Mouse (Mus musculus) limb, embryonic 10.5 days (tissue): ENCODE results near the gene Dennd2a. TPM values are rescaled to one million over a fixed set of nuclear protein-coding genes. Genes with fewer than 3 reads are reported as not detected.

Experiments used
- DNase-seq: peaks from one replicate; pipeline ENCODE4 v3.0.0-alpha.2; 2017; ENCODE audit warnings: low spot score
- H3K27ac ChIP-seq: fragments of 300-500 bp; sonication (generic); 2 replicates; pipeline ENCODE4 v1.5.1; 2016; ENCODE audit warnings: mild to moderate bottlenecking
- H3K27me3 ChIP-seq: fragments of 300-500 bp; sonication (generic); 2 replicates; pipeline ENCODE4 v1.6.1; 2016; ENCODE audit warnings: low read depth, mild to moderate bottlenecking; ENCODE audit not compliant: poor library complexity, severe bottlenecking
- H3K36me3 ChIP-seq: fragments of 300-500 bp; sonication (generic); 2 replicates; pipeline ENCODE4 v1.6.1; 2016; ENCODE audit warnings: mild to moderate bottlenecking, moderate library complexity
- H3K4me1 ChIP-seq: fragments of 300-500 bp; sonication (generic); 2 replicates; pipeline ENCODE4 v1.6.1; 2016
- H3K4me3 ChIP-seq: fragments of 300-500 bp; sonication (generic); 2 replicates; pipeline ENCODE4 v1.5.1; 2016; ENCODE audit warnings: mild to moderate bottlenecking, moderate library complexity
- H3K9me3 ChIP-seq: fragments of 300-500 bp; sonication (generic); replicated peaks from 2 replicates; pipeline ENCODE4 v1.6.1; 2016; ENCODE audit warnings: mild to moderate bottlenecking
- WGBS: fragments of 180-500 bp; shearing (Covaris S2); methylation state at CpG from one replicate; pipeline ENCODE4 v1.1.7; 2016; 5-methylcytosine and 5-hydroxymethylcytosine counted together
- polyA plus RNA-seq: library from polyadenylated mRNA; unstranded; fragments of >200 nt; fragmentation: Nextera tagmentation; extraction: Ambion mirVana; gene quantifications from 2 replicates; pipeline ENCODE4 v1.2.1, GENCODE M21; 2016

Dennd2a gene
- polyA plus RNA-seq, 1 experiment from 2014 or later = 40.7 TPM

- no peaks in the 10 kb centered on the region for H3K27me3 ChIP-seq
- peaks cover 37% of the 10 kb centered on the region for H3K36me3 ChIP-seq
- H3K9me3 ChIP-seq = no peaks in the 10 kb centered on the region
- H3K4me1 ChIP-seq = peaks cover 31% of the 10 kb centered on the region
- H3K4me3 ChIP-seq = no peak overlapping the region
- H3K27ac ChIP-seq = no peak overlapping the region
- WGBS = 84% methylated on average over 7 of the region's 7 CpGs
- no peak for DNase-seq
Observed at GRCm38 (mm10) chr6:39527337-39527784, 30.3 kb downstream of the Dennd2a start.

GRCm38 (mm10) chr6:39526797-39527196, 30.9 kb downstream of the Dennd2a start:
- peaks cover 31% of the 10 kb centered on the region for H3K4me1 ChIP-seq
- no peak overlapping the region for H3K27ac ChIP-seq
- H3K4me3 ChIP-seq = no peak overlapping the region
- H3K27me3 ChIP-seq = no peaks in the 10 kb centered on the region
- no peaks in the 10 kb centered on the region for H3K9me3 ChIP-seq
- no peak for DNase-seq
- H3K36me3 ChIP-seq = peaks cover 42% of the 10 kb centered on the region
- 79% methylated on average over 10 of the region's 10 CpGs for WGBS

- Histone ChIP-seq H3K9me3 (no peaks in the 10 kb centered on the region), H3K4me3 (no peak overlapping the region), H3K4me1 (peaks cover 9% of the 10 kb centered on the region; the same call in 1 of the 2 replicates), H3K27me3 (no peaks in the 10 kb centered on the region), H3K27ac (no peak overlapping the region), H3K36me3 (peaks cover 79% of the 10 kb centered on the region)
- DNase-seq = no peak
- WGBS = 93% methylated on average over 13 of the region's 13 CpGs
Observed at GRCm38 (mm10) chr6:39523161-39523560, 34.5 kb downstream of the Dennd2a start.

GRCm38 (mm10) chr6:39522425-39522824, 35.2 kb downstream of the Dennd2a start:
- Histone ChIP-seq H3K36me3 (peaks cover 86% of the 10 kb centered on the region), H3K4me1 (peaks cover 5% of the 10 kb centered on the region; the same call in 1 of the 2 replicates), H3K27me3 (no peaks in the 10 kb centered on the region), H3K4me3 (no peak overlapping the region), H3K27ac (no peak overlapping the region), H3K9me3 (no peaks in the 10 kb centered on the region)
- DNase-seq = no peak
- WGBS = 84% methylated on average over 5 of the region's 5 CpGs

GRCm38 (mm10) chr6:39515739-39516131, 41.9 kb downstream of the Dennd2a start:
- Histone ChIP-seq H3K4me1 (peaks cover 25% of the 10 kb centered on the region), H3K27me3 (no peaks in the 10 kb centered on the region), H3K4me3 (no peak overlapping the region), H3K9me3 (no peaks in the 10 kb centered on the region), H3K27ac (peak overlapping the region; percentile 76), H3K36me3 (peaks cover 57% of the 10 kb centered on the region)
- no peak for DNase-seq
- whole genome bisulfite sequencing = 53% methylated on average over 6 of the region's 6 CpGs

GRCm38 (mm10) chr6:39515040-39515738, 42.5 kb downstream of the Dennd2a start:
- Histone ChIP-seq H3K27me3 (no peaks in the 10 kb centered on the region), H3K4me1 (peaks cover 25% of the 10 kb centered on the region), H3K27ac (peak overlapping the region; percentile 76; the same call in 1 of the 2 replicates), H3K9me3 (no peaks in the 10 kb centered on the region), H3K36me3 (peaks cover 52% of the 10 kb centered on the region), H3K4me3 (no peak overlapping the region)
- DNase-seq = no peak
- 65% methylated on average over 11 of the region's 11 CpGs for WGBS

GRCm38 (mm10) chr6:39503476-39503875, 54.2 kb downstream of the Dennd2a start:
- peaks cover 91% of the 10 kb centered on the region for H3K36me3 ChIP-seq
- H3K27me3 ChIP-seq = no peaks in the 10 kb centered on the region
- 0 out of 2 replicates have a peak overlapping the region, but pooled peaks have one; percentile 33 for H3K27ac ChIP-seq
- no peak overlapping the region for H3K4me3 ChIP-seq
- WGBS = 45% methylated on average over 7 of the region's 7 CpGs
- peaks cover 24% of the 10 kb centered on the region for H3K4me1 ChIP-seq
- DNase-seq = peak; percentile 59
- H3K9me3 ChIP-seq = no peaks in the 10 kb centered on the region

- H3K27ac ChIP-seq = no peak overlapping the region
- H3K9me3 ChIP-seq = no peaks in the 10 kb centered on the region
- WGBS = 95% methylated on average over 4 of the region's 4 CpGs
- H3K4me3 ChIP-seq = no peak overlapping the region
- no peak for DNase-seq
- H3K36me3 ChIP-seq = peaks cover 87% of the 10 kb centered on the region
- H3K27me3 ChIP-seq = no peaks in the 10 kb centered on the region
- H3K4me1 ChIP-seq = peaks cover under 1% of the 10 kb centered on the region; the same call in 1 of the 2 replicates
Observed at GRCm38 (mm10) chr6:39497165-39497564, 60.5 kb downstream of the Dennd2a start.

- no peaks in the 10 kb centered on the region for H3K27me3 ChIP-seq
- 90% methylated on average over 12 of the region's 12 CpGs for WGBS
- H3K36me3 ChIP-seq = peaks cover 93% of the 10 kb centered on the region
- DNase-seq = no peak
- H3K4me1 ChIP-seq = peaks cover 7% of the 10 kb centered on the region
- no peak overlapping the region for H3K4me3 ChIP-seq
- no peaks in the 10 kb centered on the region for H3K9me3 ChIP-seq
- H3K27ac ChIP-seq = no peak overlapping the region
Observed at GRCm38 (mm10) chr6:39493129-39493714, 64.4 kb downstream of the Dennd2a start.

GRCm38 (mm10) chr6:39492161-39492560, 65.5 kb downstream of the Dennd2a start:
- H3K27ac ChIP-seq = no peak overlapping the region
- peaks cover 7% of the 10 kb centered on the region for H3K4me1 ChIP-seq
- no peaks in the 10 kb centered on the region for H3K27me3 ChIP-seq
- no peak for DNase-seq
- no peak overlapping the region for H3K4me3 ChIP-seq
- WGBS = 93% methylated on average over 4 of the region's 4 CpGs
- peaks cover 96% of the 10 kb centered on the region for H3K36me3 ChIP-seq
- no peaks in the 10 kb centered on the region for H3K9me3 ChIP-seq

- 74% methylated on average over 5 of the region's 5 CpGs for WGBS
- Histone ChIP-seq H3K9me3 (no peaks in the 10 kb centered on the region), H3K27me3 (no peaks in the 10 kb centered on the region), H3K27ac (peak overlapping the region; percentile 64), H3K4me1 (peaks cover 7% of the 10 kb centered on the region), H3K36me3 (peaks cover 96% of the 10 kb centered on the region), H3K4me3 (no peak overlapping the region)
- peak; percentile 50 for DNase-seq
Observed at GRCm38 (mm10) chr6:39491203-39491602, 66.5 kb downstream of the Dennd2a start.

GRCm38 (mm10) chr6:39488292-39488691, 69.4 kb downstream of the Dennd2a start:
- DNase-seq = no peak
- H3K9me3 ChIP-seq = no peaks in the 10 kb centered on the region; the same call in 1 of the 2 replicates
- no peak overlapping the region for H3K27ac ChIP-seq
- no peak overlapping the region for H3K4me3 ChIP-seq
- WGBS = 93% methylated on average over 8 of the region's 8 CpGs
- no peaks in the 10 kb centered on the region for H3K27me3 ChIP-seq
- peaks cover 98% of the 10 kb centered on the region for H3K36me3 ChIP-seq
- H3K4me1 ChIP-seq = peaks cover 7% of the 10 kb centered on the region

GRCm38 (mm10) chr6:39483656-39484055, 74.0 kb downstream of the Dennd2a start:
- Histone ChIP-seq H3K4me3 (no peak overlapping the region), H3K36me3 (peaks cover 96% of the 10 kb centered on the region), H3K9me3 (no peaks in the 10 kb centered on the region; the same call in 1 of the 2 replicates), H3K4me1 (no peaks in the 10 kb centered on the region), H3K27ac (no peak overlapping the region), H3K27me3 (no peaks in the 10 kb centered on the region)
- DNase-seq = no peak
- 99% methylated on average over 4 of the region's 4 CpGs for WGBS
